Mouse (Mus musculus): ENCODE results near the gene Nphs1.

GRCm38 (mm10) chr7:30493401-30493931 lies 35.4 kb downstream of the Nphs1 start, which contains the start of gene Prodh2:
- TF ChIP-seq GATA1 (IDR thresholded peaks at IDR 0.05; ENCODE audit: borderline replicate concordance, low read length) (no peak), FLI1 (IDR thresholded peaks at IDR 0.05; ENCODE audit: low read length) (no peak)

Measured in megakaryocyte, embryonic 14.5 days (primary cell).